Mouse (Mus musculus): ENCODE results near the gene Itga11.
"Not testable (repeated sequence)": the region's sequence is repeated elsewhere in the genome, so short reads cannot be mapped to it uniquely, and the experiment has no call there.

The Itga11 gene

GRCm38 (mm10) chr9:62763478-62763877, 85.9 kb downstream of the Itga11 start:
- in situ Hi-C loops (cut with MboI; ENCODE audit: low sequenced_read_pairs), result no loop called here

- in situ Hi-C loops (cut with MboI; ENCODE audit: low sequenced_read_pairs), result no loop called here
These were observed 87.7 kb downstream of the Itga11 start for GRCm38 (mm10) chr9:62765346-62765745.

- in situ Hi-C loops (cut with MboI; ENCODE audit: low sequenced_read_pairs), result no loop called here
These were observed 89.8 kb downstream of the Itga11 start for GRCm38 (mm10) chr9:62767464-62767863.

GRCm38 (mm10) chr9:62768361-62768760, 90.7 kb downstream of the Itga11 start:
- in situ Hi-C loops (cut with MboI; ENCODE audit: low sequenced_read_pairs), result no loop called here

GRCm38 (mm10) chr9:62772746-62773145, 95.1 kb downstream of the Itga11 start:
- in situ Hi-C loops (cut with MboI; ENCODE audit: low sequenced_read_pairs), result no loop called here

GRCm38 (mm10) chr9:62775464-62775863, 97.8 kb downstream of the Itga11 start:
- in situ Hi-C loops (cut with MboI; ENCODE audit: low sequenced_read_pairs), result no loop called here

GRCm38 (mm10) chr9:62777461-62777860, 99.8 kb downstream of the Itga11 start:
- in situ Hi-C loops (cut with MboI; ENCODE audit: low sequenced_read_pairs), result no loop called here

GRCm38 (mm10) chr9:62778721-62779120, 101.1 kb downstream of the Itga11 start:
- in situ Hi-C loops (cut with MboI; ENCODE audit: low sequenced_read_pairs), result no loop called here

- in situ Hi-C loops (cut with MboI; ENCODE audit: low sequenced_read_pairs), result no loop called here
These were observed 104.3 kb downstream of the Itga11 start for GRCm38 (mm10) chr9:62781965-62782364.

- in situ Hi-C loops (cut with MboI; ENCODE audit: low sequenced_read_pairs), result no loop called here
These were observed 105.6 kb downstream of the Itga11 start for GRCm38 (mm10) chr9:62782976-62783781.

- in situ Hi-C loops (cut with MboI; ENCODE audit: low sequenced_read_pairs), result no loop called here
These were observed 106.6 kb downstream of the Itga11 start for GRCm38 (mm10) chr9:62784233-62784632.

GRCm38 (mm10) chr9:62786721-62787120, 109.1 kb downstream of the Itga11 start:
- in situ Hi-C loops (cut with MboI; ENCODE audit: low sequenced_read_pairs), result no loop called here

GRCm38 (mm10) chr9:62789856-62790255, 112.2 kb downstream of the Itga11 start:
- in situ Hi-C loops (cut with MboI; ENCODE audit: low sequenced_read_pairs), result no loop called here

- in situ Hi-C loops (cut with MboI; ENCODE audit: low sequenced_read_pairs), result not testable (repeated sequence)
These were observed 121.6 kb downstream of the Itga11 start for GRCm38 (mm10) chr9:62799218-62799617.

GRCm38 (mm10) chr9:62810095-62810494, 132.5 kb downstream of the Itga11 start:
- in situ Hi-C loops (cut with MboI; ENCODE audit: low sequenced_read_pairs), result no loop called here

GRCm38 (mm10) chr9:62810543-62811515, 133.2 kb downstream of the Itga11 start:
- in situ Hi-C loops (cut with MboI; ENCODE audit: low sequenced_read_pairs), result no loop called here

- in situ Hi-C loops (cut with MboI; ENCODE audit: low sequenced_read_pairs), result no loop called here
These were observed 134.0 kb downstream of the Itga11 start, which contains the start of gene Fem1b for GRCm38 (mm10) chr9:62811516-62812121. Gene Fem1b, minus strand, starts transcription at chr9:62811934.

- in situ Hi-C loops (cut with MboI; ENCODE audit: low sequenced_read_pairs), result no loop called here
These were observed 134.8 kb downstream of the Itga11 start for GRCm38 (mm10) chr9:62812216-62813049.

GRCm38 (mm10) chr9:62814751-62815150, 137.1 kb downstream of the Itga11 start:
- in situ Hi-C loops (cut with MboI; ENCODE audit: low sequenced_read_pairs), result no loop called here

Data from CH12F3 (cell line).